Mouse (Mus musculus): ENCODE data around the gene Ang5. TPM values are rescaled to one million over a fixed set of nuclear protein-coding genes. Genes with fewer than 3 reads are reported as not detected.
"Not testable (repeated sequence)": the region's sequence is repeated elsewhere in the genome, so short reads cannot be mapped to it uniquely, and the experiment has no call there.

Gene Ang5
- polyA plus RNA-seq, 1 experiment from 2014 or later, result not detected

DNA sequence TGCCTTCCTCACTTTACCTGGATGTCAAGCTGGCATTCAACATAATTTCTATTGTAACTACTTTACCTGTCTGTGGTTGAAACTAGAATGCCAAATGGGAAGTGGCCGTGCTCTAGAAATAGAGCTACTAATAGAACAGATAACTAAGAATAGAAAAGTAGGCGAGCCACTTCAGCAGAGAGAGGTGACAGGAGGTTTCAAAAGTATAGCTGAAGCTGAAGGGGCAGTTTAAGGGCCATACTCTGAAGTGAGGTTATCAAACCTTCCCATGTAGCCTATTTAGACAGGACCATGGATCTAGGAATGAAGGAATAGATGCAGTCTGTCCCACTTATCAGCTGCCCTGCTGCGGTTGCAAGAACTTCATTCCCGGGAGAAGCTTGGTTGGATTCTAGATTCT, 26.6 kb downstream of the Ang5 start:
- Histone ChIP-seq H3K4me2 (no peak overlapping the region), H3K9me3 (replicated peaks; ENCODE audit: control insufficient read depth, low read length) (no peaks in the 10 kb centered on the region), H3K27ac (ENCODE audit: low read depth, low read length) (peak overlapping the region; percentile 50; the same call in 1 of the 2 replicates), H3K4me3 (ENCODE audit: low read depth, low read length) (no peak overlapping the region), H3K4me1 (ENCODE audit: control insufficient read depth, insufficient read depth, low read length) (no peaks in the 10 kb centered on the region), H3K9ac (ENCODE audit: low read depth, low read length) (no peak overlapping the region), H3K36me3 (ENCODE audit: control insufficient read depth, insufficient read depth, low read length) (no peaks in the 10 kb centered on the region), H3K27me3 (ENCODE audit: control insufficient read depth, insufficient read depth, low read length) (no peaks in the 10 kb centered on the region)
- ATAC-seq (replicated peaks; ENCODE audit: insufficient number of reproducible peaks, low FRiP score, low TSS enrichment), result no peak
- 29% methylated on average over 4 of the region's 4 CpGs for WGBS (ENCODE audit: insufficient replicate concordance)

- Histone ChIP-seq H3K4me2 (no peak overlapping the region), H3K4me1 (ENCODE audit: control insufficient read depth, insufficient read depth, low read length) (no peaks in the 10 kb centered on the region), H3K9me3 (replicated peaks; ENCODE audit: control insufficient read depth, low read length) (no peaks in the 10 kb centered on the region), H3K27ac (ENCODE audit: low read depth, low read length) (peak overlapping the region; percentile 50; the same call in 1 of the 2 replicates), H3K27me3 (ENCODE audit: control insufficient read depth, insufficient read depth, low read length) (no peaks in the 10 kb centered on the region), H3K9ac (ENCODE audit: low read depth, low read length) (no peak overlapping the region), H3K36me3 (ENCODE audit: control insufficient read depth, insufficient read depth, low read length) (no peaks in the 10 kb centered on the region), H3K4me3 (ENCODE audit: low read depth, low read length) (no peak overlapping the region)
- 0 out of 2 replicates have a peak, but pooled peaks have one; percentile 43 for ATAC-seq (replicated peaks; ENCODE audit: insufficient number of reproducible peaks, low FRiP score, low TSS enrichment)
- WGBS (ENCODE audit: insufficient replicate concordance), result 0% methylated on average over 3 of the region's 4 CpGs
These were observed 27.0 kb downstream of the Ang5 start for GRCm38 (mm10) chr14:43983897-43984296.

DNA sequence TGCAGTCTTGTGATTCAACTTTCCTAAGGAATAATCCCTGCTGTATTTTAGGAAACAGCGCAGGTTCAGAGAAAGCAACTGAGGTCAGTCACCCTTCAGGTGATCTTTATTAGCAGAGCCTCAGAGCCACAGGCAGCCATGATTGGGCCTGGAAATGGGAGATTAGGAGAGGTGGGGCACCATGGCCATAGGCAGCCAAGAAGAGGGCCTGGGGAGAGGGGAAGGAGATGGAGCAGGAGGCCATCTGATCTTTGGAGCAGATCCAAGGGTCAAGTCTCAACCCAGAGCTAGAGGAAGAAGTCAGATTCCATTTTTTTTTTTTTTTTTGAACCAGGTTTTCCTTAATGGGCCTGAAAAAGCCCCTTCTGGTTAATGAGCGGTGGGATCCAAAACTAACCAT, 29.3 kb downstream of the Ang5 start:
- ATAC-seq (replicated peaks; ENCODE audit: insufficient number of reproducible peaks, low FRiP score, low TSS enrichment), result no peak
- Histone ChIP-seq H3K4me2 (no peak overlapping the region), H3K4me1 (ENCODE audit: control insufficient read depth, insufficient read depth, low read length) (no peaks in the 10 kb centered on the region), H3K4me3 (ENCODE audit: low read depth, low read length) (no peak overlapping the region), H3K27ac (ENCODE audit: low read depth, low read length) (no peak overlapping the region), H3K27me3 (ENCODE audit: control insufficient read depth, insufficient read depth, low read length) (no peaks in the 10 kb centered on the region), H3K36me3 (ENCODE audit: control insufficient read depth, insufficient read depth, low read length) (no peaks in the 10 kb centered on the region), H3K9ac (ENCODE audit: low read depth, low read length) (no peak overlapping the region), H3K9me3 (replicated peaks; ENCODE audit: control insufficient read depth, low read length) (no peaks in the 10 kb centered on the region)
- WGBS (ENCODE audit: insufficient replicate concordance), result 89% methylated on average over 2 of the region's 2 CpGs

DNA sequence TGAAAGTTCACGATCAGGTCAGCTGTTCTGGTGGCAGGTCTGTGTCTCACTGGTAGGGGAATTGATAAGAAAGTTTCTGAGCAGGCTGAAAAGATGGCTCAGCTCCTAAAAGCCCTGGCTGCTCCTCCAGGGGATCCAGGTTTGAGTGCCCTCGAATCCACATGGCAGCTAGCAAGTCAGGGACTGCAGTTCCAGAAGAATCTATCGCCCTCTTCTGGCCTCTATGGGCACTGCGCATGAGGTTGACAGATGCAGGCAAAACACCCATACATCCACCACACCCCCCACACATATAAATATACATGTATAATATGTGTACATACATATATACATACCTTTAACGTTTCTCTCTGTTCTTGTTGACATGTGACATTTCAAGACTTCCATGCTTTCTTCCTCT, 30.5 kb downstream of the Ang5 start:
- H3K4me2 ChIP-seq; H3K9ac ChIP-seq (ENCODE audit: low read depth, low read length); H3K36me3 ChIP-seq (ENCODE audit: control insufficient read depth, insufficient read depth, low read length); H3K9me3 ChIP-seq (replicated peaks; ENCODE audit: control insufficient read depth, low read length); H3K27ac ChIP-seq (ENCODE audit: low read depth, low read length); H3K4me1 ChIP-seq (ENCODE audit: control insufficient read depth, insufficient read depth, low read length); H3K27me3 ChIP-seq (ENCODE audit: control insufficient read depth, insufficient read depth, low read length); H3K4me3 ChIP-seq (ENCODE audit: low read depth, low read length): not testable (repeated sequence)
- ATAC-seq (replicated peaks; ENCODE audit: insufficient number of reproducible peaks, low FRiP score, low TSS enrichment), result 0 out of 2 replicates have a peak, but pooled peaks have one; percentile 20
- 8% methylated on average over 5 of the region's 5 CpGs for WGBS (ENCODE audit: insufficient replicate concordance)

DNA sequence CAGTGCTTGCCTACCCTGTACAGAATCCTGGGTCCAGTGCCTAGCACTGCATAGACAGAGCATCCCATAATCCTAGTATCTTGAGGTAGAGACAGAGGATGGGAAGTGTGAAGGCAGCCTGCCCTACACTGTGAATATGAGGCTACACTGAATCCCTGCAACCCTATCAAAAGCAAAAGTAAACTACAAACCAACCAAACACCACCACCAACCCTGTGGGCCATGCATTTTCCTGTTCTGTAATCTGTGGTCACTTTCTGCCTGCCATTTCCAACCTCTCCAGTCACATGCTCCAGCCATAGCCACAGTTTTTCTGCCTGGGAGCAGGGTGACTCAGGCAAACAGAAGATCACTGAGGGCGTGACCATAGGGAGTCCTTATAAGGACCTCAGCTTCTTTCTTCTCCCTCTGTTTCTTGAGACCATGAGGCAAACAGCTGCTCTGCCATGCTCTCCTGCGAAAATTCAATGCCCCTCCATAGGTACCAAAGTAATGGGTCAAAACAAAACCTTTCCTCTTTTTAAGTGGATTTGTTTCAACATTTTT, 41.7 kb downstream of the Ang5 start:
- H3K9me3 ChIP-seq (replicated peaks; ENCODE audit: control insufficient read depth, low read length); H3K4me3 ChIP-seq (ENCODE audit: low read depth, low read length); H3K9ac ChIP-seq (ENCODE audit: low read depth, low read length); H3K27me3 ChIP-seq (ENCODE audit: control insufficient read depth, insufficient read depth, low read length); ATAC-seq (replicated peaks; ENCODE audit: insufficient number of reproducible peaks, low FRiP score, low TSS enrichment); H3K4me1 ChIP-seq (ENCODE audit: control insufficient read depth, insufficient read depth, low read length); H3K36me3 ChIP-seq (ENCODE audit: control insufficient read depth, insufficient read depth, low read length); H3K4me2 ChIP-seq; H3K27ac ChIP-seq (ENCODE audit: low read depth, low read length): not testable (repeated sequence)
- WGBS (ENCODE audit: insufficient replicate concordance), result 72% methylated on average over 2 of the region's 2 CpGs

GRCm38 (mm10) chr14:44001600-44001999, 44.7 kb downstream of the Ang5 start:
- Histone ChIP-seq H3K9ac (ENCODE audit: low read depth, low read length) (no peak overlapping the region), H3K4me3 (ENCODE audit: low read depth, low read length) (no peak overlapping the region), H3K4me1 (ENCODE audit: control insufficient read depth, insufficient read depth, low read length) (no peaks in the 10 kb centered on the region), H3K9me3 (replicated peaks; ENCODE audit: control insufficient read depth, low read length) (no peaks in the 10 kb centered on the region), H3K27me3 (ENCODE audit: control insufficient read depth, insufficient read depth, low read length) (no peaks in the 10 kb centered on the region), H3K4me2 (no peak overlapping the region), H3K27ac (ENCODE audit: low read depth, low read length) (no peak overlapping the region), H3K36me3 (ENCODE audit: control insufficient read depth, insufficient read depth, low read length) (no peaks in the 10 kb centered on the region)
- WGBS (ENCODE audit: insufficient replicate concordance), result 50% methylated on average over 3 of the region's 3 CpGs
- ATAC-seq (replicated peaks; ENCODE audit: insufficient number of reproducible peaks, low FRiP score, low TSS enrichment), result 0 out of 2 replicates have a peak, but pooled peaks have one; percentile 49

DNA sequence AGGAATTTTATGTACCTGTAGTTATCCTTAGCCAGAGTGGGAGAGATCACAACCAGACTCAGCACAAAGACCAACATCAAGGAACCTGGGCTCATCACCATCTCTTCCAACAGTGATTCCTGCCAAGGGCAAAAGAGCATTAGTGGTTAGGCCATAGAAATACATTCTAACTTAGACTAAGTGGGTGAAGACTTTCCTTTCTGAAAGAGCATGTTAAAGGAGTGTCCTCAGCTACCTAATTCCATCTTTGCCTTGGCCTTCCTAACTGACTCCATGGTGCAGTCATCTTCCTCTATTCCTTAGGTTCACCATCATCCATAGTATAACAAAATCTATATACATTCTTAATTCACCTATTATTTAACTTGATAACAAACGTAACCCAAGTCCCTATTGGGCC, 45.3 kb downstream of the Ang5 start, which contains the start of gene Ang6:
Gene Ang6, minus strand, starts transcription at position 101 of the 400 bp plus-strand sequence.
- Histone ChIP-seq H3K9me3 (replicated peaks; ENCODE audit: control insufficient read depth, low read length) (no peaks in the 10 kb centered on the region), H3K27me3 (ENCODE audit: control insufficient read depth, insufficient read depth, low read length) (no peaks in the 10 kb centered on the region), H3K9ac (ENCODE audit: low read depth, low read length) (no peak within 1 kb of the TSS), H3K36me3 (ENCODE audit: control insufficient read depth, insufficient read depth, low read length) (no peaks in the 10 kb centered on the region), H3K4me2 (no peak within 1 kb of the TSS), H3K4me1 (ENCODE audit: control insufficient read depth, insufficient read depth, low read length) (no peaks in the 10 kb centered on the region), H3K4me3 (ENCODE audit: low read depth, low read length) (no peak within 1 kb of the TSS), H3K27ac (ENCODE audit: low read depth, low read length) (no peak within 1 kb of the TSS)
- ATAC-seq (replicated peaks; ENCODE audit: insufficient number of reproducible peaks, low FRiP score, low TSS enrichment), result no peak
- WGBS (ENCODE audit: insufficient replicate concordance), result 93% methylated on average over 1 of the region's 1 CpGs

DNA sequence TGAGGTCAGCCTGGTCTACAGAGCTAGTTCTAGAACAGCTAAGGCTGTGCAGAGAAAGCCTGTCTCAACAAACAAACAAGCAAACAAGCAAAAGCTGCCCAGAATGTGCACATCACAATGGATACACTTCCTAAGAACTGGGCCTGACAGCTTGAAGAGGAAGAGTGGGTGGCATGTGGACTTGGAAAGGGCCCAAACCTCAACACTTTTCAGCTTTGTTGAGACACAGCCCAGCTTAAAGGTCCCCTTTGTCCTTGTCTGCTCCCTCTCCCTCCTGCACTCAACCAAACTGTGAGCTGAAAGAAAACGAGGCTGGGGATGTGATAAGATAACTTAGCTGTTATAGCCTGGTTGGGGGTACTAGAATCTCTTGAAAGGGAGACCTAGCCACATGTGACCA, 51.2 kb downstream of the Ang5 start:
- not testable (repeated sequence) for H3K27ac ChIP-seq (ENCODE audit: low read depth, low read length); H3K27me3 ChIP-seq (ENCODE audit: control insufficient read depth, insufficient read depth, low read length); ATAC-seq (replicated peaks; ENCODE audit: insufficient number of reproducible peaks, low FRiP score, low TSS enrichment); H3K9me3 ChIP-seq (replicated peaks; ENCODE audit: control insufficient read depth, low read length); H3K4me2 ChIP-seq; H3K36me3 ChIP-seq (ENCODE audit: control insufficient read depth, insufficient read depth, low read length); H3K4me3 ChIP-seq (ENCODE audit: low read depth, low read length); H3K4me1 ChIP-seq (ENCODE audit: control insufficient read depth, insufficient read depth, low read length); H3K9ac ChIP-seq (ENCODE audit: low read depth, low read length)
- WGBS (ENCODE audit: insufficient replicate concordance), result no CpG with 5 or more reads among the region's 1 CpGs

DNA sequence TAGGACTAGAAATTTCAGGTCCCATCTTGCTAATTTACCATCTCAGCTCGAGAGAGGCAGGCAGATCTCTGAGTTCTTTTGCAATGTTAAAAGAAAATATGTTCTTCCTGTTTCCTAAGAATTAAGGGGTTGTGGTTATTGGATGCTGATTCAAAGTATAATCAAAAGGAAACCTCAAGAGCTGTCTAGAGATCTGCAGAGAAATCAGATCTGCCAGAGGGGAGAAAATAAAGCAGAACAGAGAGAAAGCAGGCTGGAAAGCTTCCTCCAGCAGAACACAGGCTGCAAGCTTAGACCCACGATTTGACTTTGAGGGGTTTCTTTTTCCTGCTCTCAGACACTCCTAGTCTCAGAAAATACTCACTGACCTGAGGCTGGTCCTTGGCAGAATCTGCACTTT, 52.8 kb downstream of the Ang5 start:
- not testable (repeated sequence) for H3K27me3 ChIP-seq (ENCODE audit: control insufficient read depth, insufficient read depth, low read length)
- WGBS (ENCODE audit: insufficient replicate concordance), result 20% methylated on average over 2 of the region's 2 CpGs

More for the DNA sequence above, 52.8 kb downstream of the Ang5 start:
- not testable (repeated sequence) for H3K27ac ChIP-seq (ENCODE audit: low read depth, low read length); H3K4me1 ChIP-seq (ENCODE audit: control insufficient read depth, insufficient read depth, low read length); H3K4me3 ChIP-seq (ENCODE audit: low read depth, low read length); H3K9ac ChIP-seq (ENCODE audit: low read depth, low read length); H3K9me3 ChIP-seq (replicated peaks; ENCODE audit: control insufficient read depth, low read length); H3K4me2 ChIP-seq; H3K36me3 ChIP-seq (ENCODE audit: control insufficient read depth, insufficient read depth, low read length); ATAC-seq (replicated peaks; ENCODE audit: insufficient number of reproducible peaks, low FRiP score, low TSS enrichment)
